Comparison of ENCODE assay signal across 10 mouse cellular contexts in the genomic region with DNA sequence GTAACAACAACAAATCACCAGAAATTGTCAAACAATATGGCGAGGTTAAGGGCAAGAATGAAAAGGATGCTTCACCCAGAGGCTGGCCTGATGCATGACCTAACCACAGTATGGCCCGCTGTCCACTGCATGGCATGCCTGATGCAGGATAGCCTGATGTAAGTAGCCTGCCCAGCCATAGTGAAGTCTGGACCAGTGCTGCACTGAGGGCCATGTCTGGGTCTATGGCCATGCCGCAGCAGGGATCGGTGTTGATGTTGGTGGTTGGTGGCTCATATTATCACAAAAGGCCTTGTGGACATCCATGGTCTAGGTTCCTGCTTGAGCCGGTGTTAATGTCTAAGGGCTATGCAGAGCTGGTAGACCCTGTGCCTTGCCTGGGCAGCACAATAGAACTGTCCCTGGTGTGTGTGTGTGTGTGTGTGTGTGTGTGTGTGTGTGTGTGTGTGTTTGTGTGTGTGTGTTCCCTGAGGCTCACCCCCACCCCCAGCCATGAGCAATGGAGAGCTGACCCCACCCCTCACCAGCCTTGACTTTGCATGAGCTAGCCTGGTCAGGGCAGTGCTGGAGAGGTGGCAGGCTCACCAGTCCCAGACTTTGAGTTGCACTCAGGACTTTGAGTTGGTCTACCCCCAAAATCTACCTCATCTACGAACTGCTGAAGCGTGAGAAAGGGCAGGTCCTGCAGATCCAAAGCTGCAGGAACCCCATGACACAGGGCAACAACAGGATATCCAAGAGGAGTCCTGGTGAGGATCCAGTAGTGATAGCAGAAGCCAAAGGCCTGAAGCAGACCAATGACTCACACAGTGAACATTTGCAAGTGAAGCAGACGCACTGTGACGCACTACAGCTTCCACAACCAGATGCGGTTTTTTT. TPM values are rescaled to one million over a fixed set of nuclear protein-coding genes. Genes with fewer than 3 reads are reported as not detected.
DNase-seq lines count a peak whose midpoint lies in the region; ATAC-seq lines count a peak whose summit lies in the region.
"Had no signal": no experiment of that assay in that cellular context is flagged by ENCODE, and none has a peak within 500 bp of the region (broad histone marks: within the 10 kb centered on the region; RNA-seq: fewer than 3 reads in every experiment).

No protein-coding gene starts in this region.

- no peaks in the 10 kb centered on the region for H3K36me3 ChIP-seq in forebrain, embryonic 11.5 days (ENCODE audit: control insufficient read depth, insufficient read depth, low read length)
- no peaks in the 10 kb centered on the region for H3K36me3 ChIP-seq in hindbrain, embryonic 13.5 days
- H3K36me3 ChIP-seq in neural tube, embryonic 12.5 days: no peaks in the 10 kb centered on the region
- H3K36me3 ChIP-seq: liver, embryonic 15.5 days had no signal

- H3K27me3 ChIP-seq in forebrain, embryonic 11.5 days (ENCODE audit: control insufficient read depth, insufficient read depth, low read length): no peaks in the 10 kb centered on the region
- H3K27me3 ChIP-seq in hindbrain, embryonic 13.5 days: peaks cover 11% of the 10 kb centered on the region; the same call in 1 of the 2 replicates
- no peaks in the 10 kb centered on the region for H3K27me3 ChIP-seq in neural tube, embryonic 12.5 days (replicated peaks)

- no peak overlapping the region for H3K4me3 ChIP-seq in forebrain, embryonic 11.5 days (ENCODE audit: low read depth, low read length)
- no peak overlapping the region for H3K4me3 ChIP-seq in hindbrain, embryonic 13.5 days
- H3K4me3 ChIP-seq in neural tube, embryonic 12.5 days: no peak overlapping the region
- H3K4me3 ChIP-seq: liver, embryonic 15.5 days had no signal

- no peaks in the 10 kb centered on the region for H3K4me1 ChIP-seq in forebrain, embryonic 11.5 days (replicated peaks; ENCODE audit: control insufficient read depth, insufficient read depth, low read length)
- peaks cover 2% of the 10 kb centered on the region; the same call in 1 of the 2 replicates for H3K4me1 ChIP-seq in hindbrain, embryonic 13.5 days (replicated peaks)
- H3K4me1 ChIP-seq in neural tube, embryonic 12.5 days: no peaks in the 10 kb centered on the region
- H3K4me1 ChIP-seq: liver, embryonic 15.5 days had no signal

- ATAC-seq in forebrain, embryonic 11.5 days (replicated peaks; ENCODE audit: low FRiP score): peak; percentile 45
- peak; percentile 44 for ATAC-seq in hindbrain, embryonic 13.5 days (ENCODE audit: low FRiP score)
- peak; percentile 49 for ATAC-seq in neural tube, embryonic 12.5 days (ENCODE audit: low FRiP score, low read depth)

- 70% methylated on average over 10 of the region's 10 CpGs for WGBS in forebrain, embryonic 11.5 days
- 76% methylated on average over 10 of the region's 10 CpGs for WGBS in hindbrain, embryonic 13.5 days
- WGBS in neural tube, embryonic 12.5 days: 76% methylated on average over 10 of the region's 10 CpGs

- H3K27ac ChIP-seq in forebrain, embryonic 11.5 days (ENCODE audit: low read depth, low read length): no peak overlapping the region
- no peak overlapping the region for H3K27ac ChIP-seq in hindbrain, embryonic 13.5 days
- no peak overlapping the region for H3K27ac ChIP-seq in neural tube, embryonic 12.5 days
- H3K27ac ChIP-seq: liver, embryonic 15.5 days had no signal

- no peak overlapping the region for H3K4me2 ChIP-seq in forebrain, embryonic 11.5 days (ENCODE audit: low read depth, low read length, severe bottlenecking)
- no peak overlapping the region for H3K4me2 ChIP-seq in hindbrain, embryonic 13.5 days
- H3K4me2 ChIP-seq in neural tube, embryonic 12.5 days (replicated peaks): no peak overlapping the region; the same call in 1 of the 2 replicates
- H3K4me2 ChIP-seq: liver, embryonic 15.5 days had no signal

- no peaks in the 10 kb centered on the region for H3K9me3 ChIP-seq in forebrain, embryonic 11.5 days (ENCODE audit: control insufficient read depth, low read length)
- no peaks in the 10 kb centered on the region for H3K9me3 ChIP-seq in hindbrain, embryonic 13.5 days
- no peaks in the 10 kb centered on the region for H3K9me3 ChIP-seq in neural tube, embryonic 12.5 days
- H3K9me3 ChIP-seq: liver, embryonic 15.5 days had no signal

- no peak overlapping the region for H3K9ac ChIP-seq in forebrain, embryonic 11.5 days (ENCODE audit: low read length)
- H3K9ac ChIP-seq in hindbrain, embryonic 13.5 days: no peak overlapping the region
- no peak overlapping the region for H3K9ac ChIP-seq in neural tube, embryonic 12.5 days
- H3K9ac ChIP-seq: liver, embryonic 15.5 days had no signal

- peak; percentile 27 for DNase-seq in thymus, postnatal 0 days (ENCODE audit: low spot score)
- DNase-seq in thymus, adult 18-20 months: no peak
- DNase-seq in forebrain, embryonic 11.5 days (ENCODE audit: low spot score): no peak
- no peak for DNase-seq in layer of hippocampus, postnatal 14 days (ENCODE audit: low spot score in 2 of 2)
- no peak for DNase-seq in left cerebral cortex, adult 8-10 months (ENCODE audit: low spot score in 2 of 2)
- DNase-seq in testis, postnatal 10 days (ENCODE audit: low spot score): no peak

RNA-seq across cellular contexts. Expression of a gene that starts 7.0 kb away (rescaled TPM):
- 236 and 256 TPM in 2 replicates for polyA plus RNA-seq in thymus, postnatal 0 days (2015; fragmentation: Nextera tagmentation; extraction: Ambion mirVana)
- polyA plus RNA-seq in forebrain, embryonic 11.5 days (2014; fragmentation: Nextera tagmentation; extraction: Ambion mirVana): not detected in 2 replicates
- polyA plus RNA-seq in hindbrain, embryonic 13.5 days (2015; fragmentation: Nextera tagmentation; extraction: Ambion mirVana): 0.17 TPM in 1 of 2 replicates, not detected in the other
- not detected in 2 replicates for polyA plus RNA-seq in neural tube, embryonic 12.5 days (2016; fragmentation: Nextera tagmentation; extraction: Ambion mirVana)
- not detected for total RNA-seq in layer of hippocampus, postnatal 14 days (2021)
- under 1 TPM in 1 of 4 experiments, not detected in 3; 0.65 TPM for total RNA-seq in left cerebral cortex, adult 8-10 months (2022)
- polyA plus RNA-seq: brain, embryonic 14.5 days had no signal

Comparison
In these comparisons a context has a peak if more than half of its experiments do, and no peak if none do; other contexts are left out.
1. RNA of a gene that starts 7.0 kb away (polyA plus RNA-seq): 236 to 256 TPM in thymus, postnatal 0 days; not detected in neural tube, embryonic 12.5 days, 0.17 TPM in hindbrain, embryonic 13.5 days and not detected in forebrain, embryonic 11.5 days; every median in the first group is over 100 times any median in the second.
2. Peak in every context shown above with its lines, with median percentiles within 50 percentile points of each other: ATAC-seq.